12 mouse cellular contexts compared by ENCODE assay signal in the genomic region with DNA sequence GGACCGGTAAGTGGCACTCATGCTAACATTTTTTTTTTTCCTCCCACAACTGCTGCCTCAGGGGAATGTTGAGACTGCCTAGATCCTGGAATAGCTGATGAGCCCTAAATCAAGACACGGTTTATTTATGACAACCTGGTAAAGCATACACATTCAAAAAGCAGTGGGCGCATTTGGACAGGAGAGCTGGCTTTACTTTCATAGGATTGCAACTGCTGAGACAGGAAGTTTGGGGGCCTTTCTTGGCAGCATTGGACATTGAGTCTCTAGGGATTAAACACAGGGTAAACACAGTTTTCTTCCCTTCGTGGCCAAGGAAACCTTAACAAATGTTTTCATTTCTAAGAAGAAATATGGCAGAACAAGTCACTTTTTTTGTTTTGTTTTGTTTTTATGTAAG. TPM values are rescaled to one million over a fixed set of nuclear protein-coding genes. Genes with fewer than 3 reads are reported as not detected.
DNase-seq lines count a peak whose midpoint lies in the region; ATAC-seq and TF ChIP-seq lines count a peak whose summit lies in the region.
"Had no signal": no experiment of that assay in that cellular context is flagged by ENCODE, and none has a peak within 500 bp of the region (broad histone marks: within the 10 kb centered on the region; RNA-seq: fewer than 3 reads in every experiment).

No protein-coding gene starts in this region.

- no peak for ATAC-seq in lung, embryonic 14.5 days (ENCODE audit: insufficient read depth)
- peak; percentile 75; the same call in 1 of the 2 replicates for ATAC-seq in stomach, embryonic 16.5 days (ENCODE audit: insufficient read depth, low FRiP score)
- no peak for ATAC-seq in hindbrain, embryonic 12.5 days (ENCODE audit: low FRiP score)

- H3K9me3 ChIP-seq in lung, embryonic 14.5 days (ENCODE audit: low read depth, low read length) = no peaks in the 10 kb centered on the region
- no peaks in the 10 kb centered on the region for H3K9me3 ChIP-seq in stomach, embryonic 16.5 days (replicated peaks; ENCODE audit: control insufficient read depth, low read length)
- no peaks in the 10 kb centered on the region for H3K9me3 ChIP-seq in hindbrain, embryonic 12.5 days (replicated peaks)
- H3K9me3 ChIP-seq: heart, embryonic 13.5 days; midbrain, embryonic 10.5 days had no signal

- DNase-seq in gastrocnemius, postnatal 25 days = peak; percentile 46
- no peak for DNase-seq in gastrocnemius, postnatal 36 days
- DNase-seq in lung, embryonic 14.5 days = peak; percentile 71
- DNase-seq in lung, postnatal 14 days = no peak
- peak; percentile 40 for DNase-seq in heart, postnatal 4 days
- no peak for DNase-seq in cerebellum, adult 2 months

- intact Hi-C loops in gastrocnemius, postnatal 36 days (cut with DNase I) = no loop called here

- H3K27ac ChIP-seq in lung, embryonic 14.5 days (ENCODE audit: low read depth) = peak overlapping the region; percentile 37; the same call in 1 of the 2 replicates
- H3K27ac ChIP-seq in stomach, embryonic 16.5 days (ENCODE audit: low read length) = peak overlapping the region; percentile 90
- H3K27ac ChIP-seq in cerebellum, adult 2 months (ENCODE audit: insufficient read depth, low read length) = no peak overlapping the region
- no peak overlapping the region; the same call in 1 of the 2 replicates for H3K27ac ChIP-seq in hindbrain, embryonic 12.5 days
- H3K27ac ChIP-seq: heart, embryonic 13.5 days; left cerebral cortex, adult 2 months; midbrain, embryonic 10.5 days had no signal

- H3K36me3 ChIP-seq in lung, embryonic 14.5 days (ENCODE audit: insufficient read depth) = 0 out of 2 replicates have a peak, but pooled peaks cover 2% of the 10 kb centered on the region
- H3K36me3 ChIP-seq in stomach, embryonic 16.5 days (ENCODE audit: control insufficient read depth, insufficient read depth, low read length) = peaks cover 10% of the 10 kb centered on the region
- peaks cover 3% of the 10 kb centered on the region; the same call in 1 of the 2 replicates for H3K36me3 ChIP-seq in hindbrain, embryonic 12.5 days

- no peak overlapping the region for H3K4me3 ChIP-seq in lung, embryonic 14.5 days (ENCODE audit: low read depth, low read length)
- no peak overlapping the region for H3K4me3 ChIP-seq in stomach, embryonic 16.5 days (replicated peaks; ENCODE audit: low read length)
- no peak overlapping the region for H3K4me3 ChIP-seq in cerebellum, adult 2 months (replicated peaks; ENCODE audit: insufficient read depth, low read depth, low read length)
- H3K4me3 ChIP-seq in hindbrain, embryonic 12.5 days = no peak overlapping the region
- H3K4me3 ChIP-seq: heart, embryonic 13.5 days; left cerebral cortex, adult 2 months; midbrain, embryonic 10.5 days had no signal

- WGBS in lung, embryonic 14.5 days = 57% methylated on average over 4 of the region's 4 CpGs
- 45% methylated on average over 4 of the region's 4 CpGs for WGBS in stomach, embryonic 16.5 days
- 43% methylated on average over 4 of the region's 4 CpGs for WGBS in cerebellum, adult 2 months
- WGBS in hindbrain, embryonic 12.5 days = 61% methylated on average over 4 of the region's 4 CpGs

- H3K27me3 ChIP-seq in lung, embryonic 14.5 days (ENCODE audit: insufficient read depth, low read length) = no peaks in the 10 kb centered on the region
- H3K27me3 ChIP-seq in stomach, embryonic 16.5 days (ENCODE audit: control insufficient read depth, insufficient read depth, low read length) = no peaks in the 10 kb centered on the region
- no peaks in the 10 kb centered on the region for H3K27me3 ChIP-seq in cerebellum, adult 2 months (ENCODE audit: control insufficient read depth, insufficient read depth, low read length)
- H3K27me3 ChIP-seq in hindbrain, embryonic 12.5 days = no peaks in the 10 kb centered on the region
- H3K27me3 ChIP-seq: heart, embryonic 13.5 days had no signal

- TF ChIP-seq POLR2A in cerebellum, adult 2 months (IDR thresholded peaks at IDR 0.05; ENCODE audit: borderline replicate concordance, insufficient read depth, low read length) = no peak

- no peak overlapping the region for H3K4me2 ChIP-seq in lung, embryonic 14.5 days
- H3K4me2 ChIP-seq in stomach, embryonic 16.5 days (ENCODE audit: low read depth, low read length) = peak overlapping the region; percentile 22
- no peak overlapping the region for H3K4me2 ChIP-seq in hindbrain, embryonic 12.5 days (replicated peaks)
- H3K4me2 ChIP-seq: heart, embryonic 13.5 days; liver, embryonic 11.5 days had no signal

- no peak for TF ChIP-seq CTCF in lung, embryonic 14.5 days (IDR thresholded peaks at IDR 0.05; ENCODE audit: low read depth)
- no peak for TF ChIP-seq CTCF in cerebellum, adult 2 months (IDR thresholded peaks at IDR 0.05; ENCODE audit: borderline replicate concordance, insufficient read depth, low read depth, low read length)

- no peak overlapping the region for H3K9ac ChIP-seq in lung, embryonic 14.5 days
- no peak overlapping the region for H3K9ac ChIP-seq in stomach, embryonic 16.5 days (ENCODE audit: low read length)
- H3K9ac ChIP-seq in hindbrain, embryonic 12.5 days = no peak overlapping the region
- H3K9ac ChIP-seq: heart, embryonic 13.5 days had no signal

- no peaks in the 10 kb centered on the region for H3K4me1 ChIP-seq in lung, embryonic 14.5 days (ENCODE audit: insufficient read depth)
- peaks cover 7% of the 10 kb centered on the region for H3K4me1 ChIP-seq in stomach, embryonic 16.5 days (ENCODE audit: control insufficient read depth, insufficient read depth, low read length)
- H3K4me1 ChIP-seq in cerebellum, adult 2 months (ENCODE audit: control insufficient read depth, insufficient read depth, low read length) = peaks cover 4% of the 10 kb centered on the region
- H3K4me1 ChIP-seq in hindbrain, embryonic 12.5 days = peaks cover 10% of the 10 kb centered on the region; the same call in 1 of the 2 replicates

RNA-seq across cellular contexts. Expression of a gene that starts 40.5 kb away (rescaled TPM):
- total RNA-seq in gastrocnemius, postnatal 25 days (2021) = 1 to 10 TPM; 3.6 to 4.7 TPM
- total RNA-seq in gastrocnemius, postnatal 36 days (2021) = 1 to 10 TPM; 4.7 to 5.6 TPM
- 39.0 and 41.6 TPM in 2 replicates for polyA plus RNA-seq in lung, embryonic 14.5 days (2014; fragmentation: Nextera tagmentation; extraction: Ambion mirVana)
- total RNA-seq in heart, postnatal 4 days (2021) = 10 to 100 TPM; 10.4 to 13.6 TPM
- 26.3 and 33.6 TPM in 2 replicates for polyA plus RNA-seq in stomach, embryonic 16.5 days (2015; fragmentation: Nextera tagmentation; extraction: Ambion mirVana)
- 3.6 and 4.1 TPM in 2 replicates for polyA plus RNA-seq in cerebellum, adult 2 months (2012; rRNA removed)
- 32.5 and 35.6 TPM in 2 replicates for polyA plus RNA-seq in hindbrain, embryonic 12.5 days (2016; fragmentation: Nextera tagmentation; extraction: Ambion mirVana)

RNA-seq across cellular contexts. Expression of a gene that starts 40.9 kb away (rescaled TPM):
- 1,000 to 10,000 TPM in 1 of 2 experiments, 100 to 1,000 TPM in 1; 832 to 1,031 TPM for total RNA-seq in gastrocnemius, postnatal 25 days (2021)
- 1,000 to 10,000 TPM; 1,192 to 1,262 TPM for total RNA-seq in gastrocnemius, postnatal 36 days (2021)
- polyA plus RNA-seq in lung, embryonic 14.5 days (2014; fragmentation: Nextera tagmentation; extraction: Ambion mirVana) = 52.9 and 60.4 TPM in 2 replicates
- total RNA-seq in heart, postnatal 4 days (2021) = 100 to 1,000 TPM; 223 TPM
- polyA plus RNA-seq in stomach, embryonic 16.5 days (2015; fragmentation: Nextera tagmentation; extraction: Ambion mirVana) = 129 and 137 TPM in 2 replicates
- 104 and 107 TPM in 2 replicates for polyA plus RNA-seq in cerebellum, adult 2 months (2012; rRNA removed)
- 47.6 and 48.8 TPM in 2 replicates for polyA plus RNA-seq in hindbrain, embryonic 12.5 days (2016; fragmentation: Nextera tagmentation; extraction: Ambion mirVana)

Comparison
In these comparisons a context has a peak if more than half of its experiments do, and no peak if none do; other contexts are left out.
1. DNase-seq: peak in gastrocnemius, postnatal 25 days (single experiment), lung, embryonic 14.5 days (single experiment) and heart, postnatal 4 days (single experiment); none in gastrocnemius, postnatal 36 days (0 of 2), lung, postnatal 14 days (single experiment) and cerebellum, adult 2 months (0 of 2).
2. H3K27ac ChIP-seq: peak in lung, embryonic 14.5 days (single experiment) and stomach, embryonic 16.5 days (single experiment); none in cerebellum, adult 2 months (single experiment) and hindbrain, embryonic 12.5 days (single experiment).